Mouse (Mus musculus) ZHBTc4 (cell line): Measurements from ENCODE around the gene Hmgcs1.
"Not testable (repeated sequence)": the region's sequence is repeated elsewhere in the genome, so short reads cannot be mapped to it uniquely, and the experiment has no call there.

Experiments used
- DNase-seq: peaks from one replicate; pipeline ENCODE4 v3.0.0-alpha.2; 2011; ENCODE audit warnings: low read depth, low spot score

The Hmgcs1 gene

DNA sequence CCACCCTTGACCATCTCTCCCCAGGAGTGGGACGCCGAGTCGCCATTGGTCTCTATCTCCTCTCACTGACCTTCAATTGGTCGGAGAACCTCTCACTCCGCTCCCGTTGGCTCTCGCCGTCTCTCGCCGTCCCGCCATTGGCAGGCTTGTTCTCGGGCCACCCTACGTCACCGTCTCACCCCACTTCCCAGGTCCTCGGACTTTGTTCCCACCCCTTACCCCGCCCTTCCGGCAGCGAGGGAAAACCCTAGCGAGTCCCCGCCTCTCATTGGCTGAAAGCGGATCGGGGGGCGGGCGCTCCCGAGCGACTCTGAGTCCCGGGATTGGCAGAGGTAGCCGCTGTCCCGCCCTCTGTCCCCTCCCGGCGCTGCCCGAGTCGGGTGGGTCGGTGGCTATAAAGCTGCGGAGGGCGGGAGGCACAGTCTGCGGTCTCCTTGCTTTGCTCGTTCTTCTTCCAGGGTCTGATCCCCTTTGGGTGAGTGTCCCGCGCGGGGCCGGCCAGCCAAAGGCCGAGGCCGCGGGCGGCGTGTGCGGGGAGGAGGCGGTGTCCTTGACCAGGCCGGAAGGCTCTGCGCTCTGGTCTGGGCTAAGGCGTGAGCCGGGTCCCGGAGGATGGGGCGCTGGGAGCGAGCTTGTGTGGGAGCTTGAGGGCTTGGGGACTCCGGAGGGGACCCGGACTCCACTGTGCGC is at the start of gene Hmgcs1:
Gene Hmgcs1 (plus strand): TSS at position 341 of the 690 bp plus-strand sequence.
- DNase-seq = peak; percentile 100

DNA sequence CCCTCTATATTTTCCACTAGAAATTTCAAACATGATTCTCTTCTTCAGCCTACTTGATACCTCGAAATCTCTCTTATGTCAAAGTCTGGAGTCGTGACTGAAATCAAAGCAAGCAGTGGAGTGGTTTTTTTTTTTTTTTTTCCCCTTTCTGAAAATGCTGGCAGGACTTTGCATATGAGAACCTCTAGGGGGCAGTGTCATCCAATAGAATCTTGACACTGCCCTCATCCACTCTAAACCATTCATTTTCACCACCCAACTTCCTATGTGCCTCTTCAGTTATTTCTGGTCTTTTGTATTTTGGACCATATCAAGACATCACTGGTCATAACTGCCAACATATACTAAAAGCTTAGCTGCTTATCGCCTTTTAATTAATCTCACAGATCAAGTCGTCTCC is 49.7 kb upstream of the Hmgcs1 start:
- peak; percentile 51 for DNase-seq

DNA sequence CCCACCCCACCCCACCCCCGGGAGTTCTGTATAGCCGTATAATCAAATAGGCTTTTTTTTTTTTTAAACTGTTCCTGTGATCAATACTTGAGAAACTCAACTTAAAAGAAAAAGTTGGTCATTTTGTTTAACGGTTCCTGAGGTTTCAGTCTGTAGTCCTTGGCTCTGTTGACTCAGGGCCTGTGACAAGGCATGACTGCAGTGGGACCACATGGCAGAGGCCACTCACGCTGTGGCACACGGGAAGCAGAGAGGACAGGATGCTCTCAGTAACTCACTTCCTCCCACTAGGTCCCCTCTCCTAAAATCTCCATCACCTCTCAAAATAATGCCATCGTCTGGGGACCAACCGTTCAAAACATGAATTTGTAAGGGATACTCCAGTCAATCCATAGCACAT is 49.0 kb upstream of the Hmgcs1 start:
- no peak for DNase-seq

DNA sequence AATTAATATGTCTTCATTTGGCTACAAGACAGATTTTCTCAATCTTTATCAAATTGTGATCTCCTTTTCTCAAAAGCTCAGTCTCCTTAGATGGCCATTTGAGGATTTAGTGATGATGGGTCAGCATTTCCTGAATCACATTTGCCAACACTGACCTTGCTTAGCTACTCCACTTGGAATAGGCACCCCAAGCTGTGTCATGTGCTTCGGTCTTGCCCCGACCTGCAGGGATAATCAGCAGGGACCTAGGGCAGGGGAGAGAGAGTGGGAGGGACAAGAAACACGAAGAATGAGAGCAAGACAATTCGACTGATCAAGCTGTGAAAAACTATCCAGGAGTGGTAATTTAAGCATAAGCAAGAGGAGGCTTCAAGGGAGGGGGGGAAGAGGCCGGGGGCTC is 45.4 kb upstream of the Hmgcs1 start:
- DNase-seq = no peak

GRCm38 (mm10) chr13:119646511-119646910 is 43.7 kb upstream of the Hmgcs1 start:
- DNase-seq = no peak

GRCm38 (mm10) chr13:119648891-119649698 is 41.1 kb upstream of the Hmgcs1 start:
- DNase-seq = peak; percentile 50

DNA sequence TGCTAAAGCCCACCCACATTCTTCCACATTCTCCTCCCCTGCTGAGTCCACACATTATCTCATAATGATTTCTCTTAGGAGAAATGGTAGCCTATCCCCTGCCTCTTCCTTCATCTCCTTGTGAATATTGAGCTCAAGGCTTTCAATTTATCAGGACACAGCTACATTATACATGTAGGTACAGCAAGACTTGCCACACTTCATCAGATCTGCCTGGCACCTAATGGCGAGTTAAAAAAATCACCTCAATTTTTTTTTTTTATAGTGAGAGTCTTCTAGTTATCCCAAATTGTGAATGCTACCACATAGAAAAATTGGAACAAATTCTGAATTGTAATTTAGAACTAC is 40.5 kb upstream of the Hmgcs1 start:
- DNase-seq = no peak

DNA sequence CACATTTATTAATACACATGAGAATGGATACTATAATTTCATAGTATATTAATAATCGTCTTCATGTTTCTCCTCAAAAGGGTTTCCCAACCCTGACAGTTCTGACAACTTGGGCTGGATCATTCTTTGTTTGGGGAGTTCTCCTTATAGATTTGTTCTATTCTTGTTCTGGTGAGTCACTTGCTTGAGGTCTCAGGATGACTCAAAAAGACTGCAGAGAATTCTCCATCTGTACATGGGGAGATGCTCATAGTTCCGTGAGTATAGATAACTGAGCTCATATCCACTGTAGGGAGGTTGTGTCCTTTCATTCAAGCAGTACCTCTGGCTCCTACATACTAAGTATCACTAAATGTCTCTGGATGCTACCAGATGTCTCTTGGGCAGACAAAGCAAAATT is 35.4 kb upstream of the Hmgcs1 start:
- DNase-seq = no peak

DNA sequence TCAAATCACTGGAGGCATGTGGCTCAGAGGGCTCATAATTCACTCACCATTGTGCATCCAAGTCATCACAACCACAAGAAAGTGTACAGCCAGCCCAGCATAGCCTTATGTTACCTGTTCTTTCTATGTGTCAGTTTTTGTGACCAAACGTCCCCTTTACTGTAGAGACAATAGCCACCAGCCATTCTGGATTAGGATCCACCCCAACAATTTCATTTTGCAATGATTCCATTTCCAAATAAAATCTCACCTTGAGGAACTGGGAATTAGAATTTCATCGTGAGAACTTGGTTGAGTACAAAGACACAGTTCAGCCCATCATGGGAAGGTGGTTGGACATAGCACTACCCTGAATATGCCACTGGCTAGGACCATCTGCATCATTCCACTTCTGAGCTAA is 33.9 kb upstream of the Hmgcs1 start:
- DNase-seq = no peak

GRCm38 (mm10) chr13:119656846-119657416 is 33.2 kb upstream of the Hmgcs1 start:
- no peak for DNase-seq

DNA sequence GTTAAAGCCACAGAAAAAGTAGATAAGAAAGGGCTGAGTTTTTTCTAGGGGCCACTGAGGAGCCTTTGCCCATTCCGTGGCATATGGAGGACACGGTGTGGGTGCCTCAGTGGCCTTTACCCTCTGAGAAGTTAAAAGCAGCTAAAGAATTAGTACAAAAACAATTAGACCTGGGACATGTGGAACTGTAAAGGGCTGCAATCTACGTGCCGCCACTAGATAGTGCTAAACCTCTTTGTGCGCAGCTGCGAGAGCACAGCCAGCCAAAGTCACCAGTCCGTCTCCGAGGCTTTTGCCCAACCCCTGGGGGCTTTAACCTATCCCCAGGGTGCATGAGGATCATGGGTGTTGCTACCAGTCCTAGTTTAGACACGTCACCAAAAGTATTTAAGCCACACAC is 28.8 kb upstream of the Hmgcs1 start:
- DNase-seq = not testable (repeated sequence)

GRCm38 (mm10) chr13:119678794-119679193 is 11.4 kb upstream of the Hmgcs1 start:
- no peak for DNase-seq

- DNase-seq = no peak
These were observed 10.5 kb upstream of the Hmgcs1 start for GRCm38 (mm10) chr13:119679721-119680120.

DNA sequence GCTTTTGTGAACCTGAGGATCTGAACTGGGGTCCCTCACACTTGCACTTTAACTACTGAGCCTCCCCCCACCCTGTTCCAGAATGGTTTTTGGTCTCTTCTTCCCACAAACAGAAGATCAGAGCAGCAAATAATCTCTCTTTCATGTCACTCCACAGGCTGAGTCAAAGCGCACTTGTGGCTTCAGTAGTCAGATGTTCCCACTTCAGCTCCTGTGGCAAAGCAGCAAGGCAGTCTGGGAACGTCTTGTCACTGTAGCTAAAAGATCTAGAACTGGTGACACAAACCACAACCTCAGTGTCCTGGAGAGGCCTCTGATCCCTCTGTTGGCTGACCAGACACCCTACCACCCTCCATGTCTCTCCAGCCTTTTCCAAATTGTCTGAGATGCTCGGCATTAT is 9.0 kb upstream of the Hmgcs1 start:
- no peak for DNase-seq

DNA sequence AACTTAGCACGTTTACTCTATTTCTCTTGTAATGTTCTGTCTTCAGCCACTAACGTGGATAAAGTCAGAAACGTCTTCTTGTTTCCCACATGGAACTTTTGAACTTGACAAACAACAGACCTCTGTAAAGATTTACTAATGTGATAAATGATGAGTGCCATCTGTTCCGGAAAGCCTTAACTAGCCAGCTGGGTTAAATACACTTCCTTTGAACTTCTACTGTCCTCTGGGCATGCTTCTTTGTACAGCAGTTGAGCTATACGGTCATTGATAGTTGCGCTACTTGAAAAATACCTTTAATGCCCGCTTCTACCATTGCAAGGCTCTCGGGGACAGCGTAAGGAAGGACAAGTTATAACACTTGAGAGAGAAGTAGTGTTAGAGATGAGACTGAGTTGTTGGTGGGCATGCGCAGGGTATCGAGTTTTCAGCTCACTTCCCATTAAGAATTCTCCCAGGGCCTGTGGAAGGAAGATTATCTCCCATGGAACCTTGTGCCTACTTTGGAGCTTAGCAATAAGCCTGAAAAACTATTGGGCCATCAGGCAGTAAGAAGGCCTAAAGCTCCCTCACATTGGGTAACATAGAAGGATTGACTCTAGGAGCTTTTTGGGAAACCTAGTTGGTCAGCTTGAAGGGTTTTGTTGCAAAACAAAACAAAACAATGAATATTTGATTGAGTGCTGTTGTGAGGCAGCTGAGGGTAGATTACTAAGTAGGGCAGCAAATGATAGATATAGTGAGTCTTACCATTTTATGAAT is 5.6 kb upstream of the Hmgcs1 start:
- DNase-seq = no peak

DNA sequence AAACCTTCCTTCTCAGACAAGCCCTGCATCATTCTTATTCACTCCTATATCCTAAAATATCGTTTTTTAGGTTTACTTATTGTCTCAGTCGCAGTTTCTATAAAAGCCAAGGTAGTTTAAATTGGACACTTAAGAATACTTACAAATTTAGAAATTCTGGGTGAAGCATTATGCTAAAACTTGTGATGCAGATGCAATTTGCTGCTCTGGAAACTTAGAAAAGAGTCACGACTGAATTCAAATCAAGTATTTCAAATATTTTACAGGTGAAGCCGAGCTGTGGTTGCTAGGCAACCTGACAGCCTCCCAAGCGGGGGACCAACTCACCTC is 505 bp upstream of the Hmgcs1 start:
- no peak for DNase-seq

DNA sequence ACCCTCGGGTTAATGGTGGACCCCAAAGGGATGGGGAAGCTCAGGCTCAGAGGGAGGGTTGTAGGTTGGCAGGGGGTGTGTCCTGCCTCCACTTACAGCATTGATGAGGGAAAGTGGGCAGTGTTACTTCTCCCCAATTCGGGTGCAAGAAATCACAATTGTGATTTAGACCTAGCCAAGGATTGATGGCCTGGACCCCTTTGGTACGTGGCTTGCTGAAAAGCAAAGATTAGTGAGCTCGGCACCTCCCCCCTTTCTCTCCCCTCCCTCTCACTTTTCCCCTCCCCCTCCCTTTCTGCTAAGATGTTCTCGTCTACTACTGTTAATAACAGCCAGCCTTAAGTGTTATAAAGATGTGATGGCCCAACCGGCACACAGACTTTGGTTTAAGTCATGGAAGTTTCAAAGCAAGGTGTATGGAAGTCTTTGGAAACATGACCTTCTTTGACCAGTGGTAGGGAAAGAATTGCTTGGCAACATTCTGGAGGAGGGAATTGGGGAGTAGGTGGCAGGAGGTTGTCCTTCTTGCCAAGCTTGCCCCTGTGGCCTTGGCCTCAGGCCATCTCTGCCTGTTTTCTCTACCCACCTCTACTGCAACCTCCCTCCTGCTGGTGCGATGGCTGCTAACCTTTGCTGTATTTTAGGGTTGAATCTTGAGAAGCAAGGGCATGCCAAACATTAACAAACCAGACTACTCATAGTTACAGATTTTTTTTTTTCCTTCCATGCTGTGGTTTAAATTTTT is 869 bp downstream of the Hmgcs1 start:
- DNase-seq = no peak

DNA sequence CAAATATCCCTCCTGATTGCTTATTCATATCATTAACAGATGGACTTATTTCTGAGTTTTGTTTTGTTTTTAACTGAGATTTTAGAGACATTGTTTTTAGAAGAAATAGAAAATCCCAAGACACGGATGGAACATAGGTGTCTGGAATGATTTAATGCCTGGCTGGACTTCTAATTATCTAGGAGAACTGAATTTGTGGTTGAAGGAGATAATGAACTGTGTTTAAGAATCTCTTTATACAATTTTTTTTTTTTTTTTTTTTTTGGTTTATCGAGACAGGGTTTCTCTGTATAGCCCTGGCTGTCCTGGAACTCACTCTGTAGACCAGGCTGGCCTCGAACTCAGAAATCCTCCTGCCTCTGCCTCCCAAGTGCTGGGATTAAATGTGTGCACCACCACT is 1.8 kb downstream of the Hmgcs1 start:
- not testable (repeated sequence) for DNase-seq

DNA sequence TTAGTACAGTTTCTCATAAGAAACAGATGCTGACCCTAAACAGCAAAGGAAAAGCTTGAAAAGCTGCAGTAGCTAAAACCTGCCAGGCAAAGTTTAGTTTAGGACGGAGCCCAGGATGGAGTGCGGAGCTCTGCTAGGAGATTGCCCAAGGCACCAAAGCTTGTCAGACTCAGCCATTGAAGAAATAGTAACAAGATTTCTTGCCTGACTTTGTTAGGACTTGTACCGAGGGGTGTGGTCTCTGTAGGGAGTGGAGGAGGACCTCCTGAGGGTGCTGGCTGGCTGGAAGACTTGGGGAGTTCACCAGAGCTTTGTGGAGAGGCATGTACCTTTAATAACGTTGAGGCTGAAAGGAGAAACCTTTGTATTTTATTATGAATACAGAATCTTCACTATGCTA is 5.5 kb downstream of the Hmgcs1 start:
- peak; percentile 32 for DNase-seq

DNA sequence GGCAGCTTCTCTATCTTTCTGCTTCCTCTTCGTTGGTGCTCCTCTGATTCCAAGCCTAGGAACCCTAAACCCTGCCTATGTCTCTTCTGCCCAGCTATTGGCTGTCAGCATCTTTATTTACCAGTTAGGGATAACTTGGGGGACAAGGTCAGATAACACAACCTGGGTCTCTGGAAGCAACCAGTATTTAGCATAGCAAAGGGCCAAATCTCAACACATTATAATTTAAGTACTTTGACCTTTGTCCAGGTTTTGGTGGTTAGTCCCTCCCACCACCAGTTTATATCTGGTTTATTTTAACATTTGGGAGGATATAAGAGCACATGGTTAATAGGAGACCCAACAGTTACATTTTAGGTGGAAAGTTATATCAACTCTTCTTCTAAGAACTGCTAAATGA is 6.3 kb downstream of the Hmgcs1 start:
- no peak for DNase-seq

DNA sequence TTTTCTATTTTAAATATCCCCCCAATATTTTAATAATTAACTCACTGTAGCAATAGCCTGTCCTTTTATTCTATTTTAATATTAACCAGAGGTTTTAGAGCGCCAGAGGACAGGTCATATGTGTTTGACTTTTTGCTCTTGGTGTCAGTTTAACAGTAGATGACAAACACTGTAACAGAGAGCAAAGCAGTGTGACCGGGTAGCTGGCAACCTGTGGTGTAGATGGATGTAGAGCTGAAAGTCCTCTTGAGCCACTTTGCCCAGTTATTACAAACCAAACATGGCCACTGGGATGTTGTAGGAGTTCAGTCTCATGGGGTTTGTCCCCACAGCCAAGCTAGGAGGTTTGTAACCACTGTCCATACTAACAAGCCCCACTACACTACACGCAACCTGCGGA is 8.3 kb downstream of the Hmgcs1 start:
- DNase-seq = no peak

- no peak for DNase-seq
These were observed 14.1 kb downstream of the Hmgcs1 start for GRCm38 (mm10) chr13:119704280-119704679.
